Mouse (Mus musculus) retina, postnatal 1 day (tissue): ENCODE results near the gene Cfap65.
A peak's percentile ranks its signal among the peaks of the same experiment; 100 is the strongest.

Experiments used
- DNase-seq: peaks from one replicate; pipeline ENCODE4 v3.0.0-alpha.2; 2012

Gene Cfap65

DNA sequence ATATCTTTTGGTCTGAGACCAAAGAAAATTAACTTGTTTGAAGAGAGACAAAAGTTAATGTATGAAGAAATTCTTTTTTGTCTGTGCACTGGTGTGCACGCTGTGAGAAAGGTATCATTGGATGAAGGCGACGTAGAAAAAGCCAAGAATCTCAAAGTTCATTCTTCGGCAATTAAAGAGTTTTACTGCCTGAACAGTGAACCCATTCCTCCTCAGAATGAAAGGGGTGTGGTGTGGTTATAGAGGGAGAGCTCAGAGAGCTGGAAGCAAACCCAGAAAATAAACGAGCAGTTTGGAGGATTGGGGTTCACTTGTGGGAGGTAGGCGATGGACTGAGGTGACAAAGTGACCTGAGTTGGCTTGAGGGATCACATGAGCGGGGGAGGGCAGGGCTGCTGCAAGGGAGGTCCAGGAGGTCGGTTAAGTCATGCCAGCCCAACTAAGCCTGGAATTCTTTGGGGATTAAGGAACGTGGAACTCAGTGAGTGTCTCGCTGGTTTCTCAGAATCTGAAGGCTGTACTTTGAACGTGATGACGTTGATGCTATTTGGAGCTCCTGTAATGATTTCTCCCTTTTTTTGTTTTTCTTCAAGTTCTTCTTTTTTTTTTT lies 927 bp upstream of the Cfap65 start:
- no peak for DNase-seq

DNA sequence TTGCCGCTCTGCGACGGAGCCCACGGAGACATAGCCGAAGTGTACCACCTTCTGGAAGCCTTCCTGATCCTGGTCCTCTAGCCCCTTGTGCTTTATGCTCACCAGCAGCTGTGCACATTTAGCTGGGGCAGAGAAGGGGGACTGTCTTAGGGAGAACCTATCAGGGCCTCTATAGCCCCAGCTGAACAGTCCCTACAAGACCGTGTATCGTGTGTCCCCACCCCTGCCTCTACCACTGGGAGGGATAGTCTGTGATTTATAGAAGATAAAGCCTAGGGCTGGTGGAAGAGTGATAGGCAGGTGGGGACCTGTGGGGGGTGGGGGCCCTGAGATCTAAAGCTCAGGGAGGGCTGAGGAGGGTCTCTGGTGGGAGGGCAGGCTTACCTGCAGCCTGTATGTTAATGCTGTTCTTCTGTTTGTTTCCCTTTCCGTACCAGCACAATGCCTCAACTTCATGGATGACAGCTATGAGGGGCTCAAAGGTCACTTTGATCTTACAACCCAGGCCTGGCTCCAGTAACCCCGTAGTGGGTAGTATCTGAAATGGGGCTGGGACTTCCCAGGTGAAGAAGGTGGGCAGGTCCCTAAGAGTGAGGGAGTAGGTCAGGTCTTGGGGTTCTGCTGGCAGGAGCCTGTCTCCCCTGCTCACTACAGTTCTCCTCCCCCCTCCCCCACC lies 7.6 kb downstream of the Cfap65 start:
- DNase-seq: no peak

- peak; percentile 62 for DNase-seq
Observed at GRCm38 (mm10) chr1:74926721-74927120, 8.7 kb downstream of the Cfap65 start.

GRCm38 (mm10) chr1:74924464-74924863 lies 10.9 kb downstream of the Cfap65 start:
- no peak for DNase-seq

- no peak for DNase-seq
Observed at GRCm38 (mm10) chr1:74915706-74916105, 19.7 kb downstream of the Cfap65 start.

DNA sequence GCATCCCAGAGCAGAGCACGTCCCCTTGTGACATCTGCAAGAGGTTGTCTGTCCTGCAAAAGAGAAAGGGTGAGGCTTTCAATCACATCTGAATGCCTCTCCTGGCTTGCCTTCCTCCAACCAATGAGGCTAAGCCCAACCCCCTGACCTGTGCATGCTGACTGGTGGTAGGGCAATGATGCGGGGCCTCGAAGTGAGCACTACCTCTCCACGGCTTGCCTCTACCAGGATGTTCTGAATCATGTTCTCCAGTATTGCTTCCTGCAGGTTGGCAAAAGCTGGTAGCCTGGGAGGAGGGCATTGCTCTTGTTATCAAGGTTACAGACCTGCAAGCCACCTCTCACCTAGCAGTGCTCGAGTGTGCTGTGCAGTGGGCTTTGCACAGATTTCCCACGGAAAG lies 33.2 kb downstream of the Cfap65 start:
- no peak for DNase-seq

- peak; percentile 76 for DNase-seq
Observed at GRCm38 (mm10) chr1:74901686-74902085, 33.7 kb downstream of the Cfap65 start.

DNA sequence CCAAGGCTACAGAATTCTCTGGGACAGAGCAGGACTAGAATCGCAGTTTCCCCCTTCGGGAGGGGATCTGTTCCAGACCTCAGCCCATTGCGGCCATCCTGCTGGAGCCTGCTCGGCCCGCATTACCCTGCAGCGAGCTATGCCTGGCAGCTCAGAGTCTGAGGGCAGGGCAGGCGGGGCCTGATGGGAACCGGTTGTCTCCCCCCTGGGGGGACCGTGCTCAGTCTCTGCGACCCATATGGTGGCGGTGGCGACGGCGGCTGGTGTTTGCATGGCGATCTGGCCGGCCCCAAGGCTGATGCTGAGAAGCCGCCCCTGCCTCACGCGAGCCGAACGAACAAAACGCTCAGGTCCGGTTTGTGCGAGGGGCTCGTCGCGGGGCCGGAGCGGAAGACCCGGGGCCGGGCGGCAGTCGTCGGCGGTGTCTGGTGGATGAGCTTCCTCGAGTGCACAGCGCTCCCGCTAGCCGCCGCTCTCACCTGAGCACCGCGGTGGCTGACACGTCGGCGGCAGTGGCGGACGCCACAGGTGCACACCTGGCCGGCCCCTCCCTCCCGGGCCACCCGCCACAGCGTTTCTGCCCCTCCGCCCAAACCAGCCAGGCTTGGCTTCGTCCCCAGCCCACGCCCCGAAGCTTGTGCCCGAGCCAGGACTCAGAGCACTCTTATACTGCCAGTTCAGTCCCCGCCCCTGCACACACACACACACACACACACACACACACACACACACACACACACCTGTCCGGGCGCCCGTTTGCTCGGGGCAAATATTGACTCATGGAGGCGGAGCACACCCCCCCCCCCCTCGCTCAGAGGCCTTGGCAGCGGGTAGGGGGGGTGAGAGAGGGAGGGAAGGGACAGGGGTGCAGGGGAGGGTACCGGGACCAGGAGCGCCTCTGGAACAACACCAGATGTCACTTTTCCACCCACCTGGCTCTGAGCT lies 34.8 kb downstream of the Cfap65 start:
- DNase-seq: peak; percentile 61

DNA sequence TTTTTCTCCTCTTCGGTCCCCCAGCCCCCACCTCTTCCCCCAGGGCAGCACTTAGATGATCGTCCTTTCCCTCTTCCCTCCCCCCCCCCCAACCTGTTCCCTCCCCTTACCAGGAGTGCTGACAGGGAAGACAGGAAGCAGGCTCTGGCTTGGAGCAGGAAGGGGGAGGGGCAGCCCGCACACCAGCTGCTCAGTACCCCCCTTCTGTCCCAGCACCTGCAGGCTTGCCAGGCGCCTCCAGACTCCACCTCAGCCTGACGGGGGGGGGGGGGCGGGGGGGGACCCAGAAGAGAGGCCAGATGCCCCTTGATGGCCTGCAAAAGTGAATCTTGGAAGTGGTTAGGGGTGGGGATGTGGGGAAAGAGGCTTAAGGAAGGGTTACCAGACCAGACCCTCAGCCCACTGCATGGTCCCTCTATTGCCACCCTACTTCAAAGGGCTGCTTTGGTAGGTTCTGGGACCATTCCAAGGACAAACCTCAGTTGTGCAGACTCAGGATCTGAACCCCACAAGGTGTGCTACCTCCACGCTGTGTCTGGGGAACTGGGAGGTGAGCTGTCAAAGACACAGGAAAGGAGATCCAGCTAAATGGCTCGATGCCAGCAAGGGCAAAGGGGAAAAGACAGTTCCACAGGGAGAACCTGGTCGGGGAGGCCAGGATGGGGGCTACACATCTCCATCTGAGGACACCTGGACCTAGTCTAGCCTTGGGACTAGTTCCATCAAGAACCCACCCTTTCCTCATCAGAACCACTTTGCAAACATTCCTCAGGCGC lies 36.6 kb downstream of the Cfap65 start:
- no peak for DNase-seq

DNA sequence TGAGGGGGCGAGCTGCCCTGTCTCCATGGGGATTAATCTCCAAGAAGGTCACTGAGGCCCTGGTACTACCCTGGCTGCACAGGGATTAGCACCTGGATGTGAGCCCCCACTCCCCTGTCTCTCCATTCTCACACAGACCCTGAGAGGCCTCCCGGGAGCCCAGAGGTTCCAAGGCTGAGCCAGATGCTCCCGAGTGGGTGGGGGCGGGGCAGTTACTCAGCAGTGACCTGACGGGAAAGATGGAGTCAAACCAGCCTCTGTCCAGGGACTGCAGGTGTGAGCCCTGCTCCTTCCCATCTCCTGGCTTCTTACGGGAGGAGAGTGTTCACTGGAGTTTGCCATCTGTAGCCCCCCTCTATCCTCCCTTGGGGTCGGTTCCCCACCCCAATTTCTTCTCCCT lies 37.4 kb downstream of the Cfap65 start:
- no peak for DNase-seq

DNA sequence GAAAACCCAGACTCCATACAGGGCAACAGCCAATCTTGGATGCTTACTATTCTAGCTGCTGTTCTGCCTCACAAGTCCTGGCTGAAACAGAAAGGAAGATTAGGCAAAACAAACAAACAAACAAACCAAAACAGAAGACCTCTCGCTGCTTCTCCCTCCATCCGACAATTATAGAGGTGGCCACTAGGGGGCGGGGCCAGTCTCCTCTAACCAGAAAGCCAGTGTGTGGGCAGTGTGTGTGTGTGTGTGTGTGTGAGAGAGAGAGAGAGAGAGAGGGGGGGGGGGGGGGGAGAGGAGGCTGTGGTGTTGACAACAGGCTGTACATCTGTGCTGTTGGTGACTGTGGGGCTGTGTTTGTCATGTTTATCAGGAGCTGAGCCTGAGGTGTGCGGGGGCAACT lies 40.4 kb downstream of the Cfap65 start:
- peak; percentile 86 for DNase-seq

GRCm38 (mm10) chr1:74893134-74893855 lies 42.1 kb downstream of the Cfap65 start, which contains the start of gene Cryba2:
Gene Cryba2, minus strand, starts transcription at chr1:74893143.
- peak; percentile 72 for DNase-seq

GRCm38 (mm10) chr1:74892351-74893133 lies 42.9 kb downstream of the Cfap65 start:
- no peak for DNase-seq

DNA sequence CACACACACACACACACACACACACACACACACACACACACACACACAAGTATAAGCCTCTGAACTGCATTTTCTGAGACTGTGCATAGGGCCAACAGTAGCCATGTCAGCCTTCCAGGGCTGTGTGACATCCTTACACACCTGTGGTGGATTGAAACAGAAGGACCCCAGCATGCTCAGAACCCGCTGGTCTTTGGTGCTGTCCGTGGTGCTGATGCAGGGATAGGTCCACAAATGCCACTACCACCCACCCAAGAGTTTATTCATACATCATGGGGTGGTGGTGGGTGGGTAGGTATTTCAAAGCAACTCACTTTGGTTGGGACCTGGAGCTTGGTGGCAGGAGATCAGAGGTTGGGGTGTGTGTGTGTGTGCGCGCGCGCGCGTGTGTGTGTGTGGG lies 43.9 kb downstream of the Cfap65 start:
- peak; percentile 55 for DNase-seq

DNA sequence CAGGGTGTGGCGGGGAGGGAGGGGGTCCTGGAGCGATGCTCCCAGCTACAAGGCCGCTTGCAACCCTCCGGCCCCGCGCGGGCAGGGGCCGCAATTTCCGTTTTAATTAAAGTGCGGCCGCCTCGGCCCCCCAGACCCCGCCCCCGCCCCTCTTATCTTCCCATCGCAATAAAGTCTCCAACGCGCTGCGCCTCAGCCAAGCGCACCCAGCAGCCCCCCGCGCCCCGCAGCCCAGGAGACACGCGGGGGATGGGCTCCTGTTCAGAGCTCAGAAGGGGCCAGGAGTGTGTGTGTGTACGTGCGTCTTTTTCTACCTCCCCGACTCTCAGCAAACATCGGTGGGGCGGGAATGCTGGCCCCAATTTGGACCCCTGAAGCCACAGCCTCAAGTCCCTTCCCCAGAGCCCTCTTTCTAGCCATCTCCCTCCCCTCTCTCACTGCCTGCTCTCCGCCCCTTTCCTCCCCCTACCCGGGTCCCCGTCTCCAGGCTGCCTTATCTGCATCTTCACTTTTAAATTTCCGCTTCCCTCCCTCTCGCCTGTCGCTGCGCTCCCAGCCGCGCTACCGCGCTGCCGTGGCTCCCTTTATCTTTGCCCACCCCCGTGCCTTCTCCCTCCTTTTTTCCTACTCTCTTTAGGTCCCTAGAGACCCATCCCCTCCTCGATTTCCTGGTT lies 49.9 kb downstream of the Cfap65 start, which contains the start of gene Fev:
Fev (minus strand) TSS at position 51 of the 674 bp plus-strand sequence.
- no peak for DNase-seq

DNA sequence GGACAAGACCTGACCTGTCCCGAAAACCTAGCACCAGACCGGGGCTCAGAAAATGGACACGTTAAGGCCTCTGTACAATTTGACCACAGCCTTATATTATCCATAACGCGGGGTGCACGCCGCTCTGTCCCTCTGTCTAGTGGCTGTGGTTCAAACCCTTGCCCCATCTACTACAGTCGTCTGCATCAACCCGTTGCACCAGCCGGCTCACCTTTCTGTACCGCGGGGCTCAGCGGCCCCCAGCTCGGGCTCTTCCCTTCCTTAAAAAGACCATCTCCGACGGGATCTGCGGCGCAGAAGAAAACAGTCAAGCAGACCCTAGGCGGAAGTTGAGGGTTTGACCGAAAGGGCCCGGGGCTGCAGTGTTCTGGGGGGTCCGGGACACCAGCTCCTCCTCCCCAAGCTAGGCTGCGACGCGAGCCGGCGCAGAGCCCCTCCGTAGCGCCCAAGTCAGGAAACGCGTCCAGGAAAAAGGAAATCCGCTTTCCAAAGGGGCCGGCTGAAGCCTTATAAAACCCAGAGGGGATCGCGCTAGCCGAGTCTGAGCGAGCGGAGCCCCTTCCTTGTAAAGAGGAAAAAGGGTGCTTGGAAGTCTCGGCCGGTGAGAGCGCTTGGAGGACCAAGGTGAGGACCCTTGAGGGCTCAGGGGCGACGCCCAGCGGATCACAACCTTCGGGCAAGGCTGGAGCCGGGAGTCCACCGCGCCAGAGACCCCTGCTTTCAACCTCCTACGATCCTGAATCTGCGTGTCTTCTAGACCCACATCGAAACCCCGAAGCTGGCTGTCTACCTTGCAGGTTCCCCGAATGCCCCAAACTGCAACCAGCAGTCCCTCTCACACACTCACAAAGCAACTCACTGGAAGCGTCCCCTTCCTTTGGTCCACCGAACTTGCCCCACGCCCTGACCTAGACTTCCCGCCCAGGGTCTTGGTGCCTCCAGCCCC lies 50.9 kb downstream of the Cfap65 start:
- DNase-seq: no peak

DNA sequence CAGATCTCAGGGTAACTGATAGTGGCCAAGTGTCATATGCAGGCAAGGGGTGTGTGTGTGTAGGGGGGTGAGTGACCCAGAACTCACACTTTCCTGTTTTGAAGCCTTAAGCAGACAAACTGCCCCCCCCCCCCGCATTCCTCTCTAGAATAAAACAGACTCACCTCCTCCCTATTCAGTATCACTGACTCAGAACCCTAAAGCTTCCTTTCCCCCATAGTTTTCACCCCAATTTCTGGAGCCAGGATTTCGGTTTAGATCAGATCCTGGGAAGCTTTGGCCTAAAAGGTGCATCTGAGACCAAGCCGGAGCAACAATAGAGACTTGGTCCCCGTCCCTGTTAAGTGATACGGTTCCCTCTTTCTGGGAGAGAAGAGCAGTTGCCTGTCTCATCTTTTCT lies 52.0 kb downstream of the Cfap65 start:
- DNase-seq: no peak

GRCm38 (mm10) chr1:74882828-74883227 lies 52.6 kb downstream of the Cfap65 start:
- no peak for DNase-seq

DNA sequence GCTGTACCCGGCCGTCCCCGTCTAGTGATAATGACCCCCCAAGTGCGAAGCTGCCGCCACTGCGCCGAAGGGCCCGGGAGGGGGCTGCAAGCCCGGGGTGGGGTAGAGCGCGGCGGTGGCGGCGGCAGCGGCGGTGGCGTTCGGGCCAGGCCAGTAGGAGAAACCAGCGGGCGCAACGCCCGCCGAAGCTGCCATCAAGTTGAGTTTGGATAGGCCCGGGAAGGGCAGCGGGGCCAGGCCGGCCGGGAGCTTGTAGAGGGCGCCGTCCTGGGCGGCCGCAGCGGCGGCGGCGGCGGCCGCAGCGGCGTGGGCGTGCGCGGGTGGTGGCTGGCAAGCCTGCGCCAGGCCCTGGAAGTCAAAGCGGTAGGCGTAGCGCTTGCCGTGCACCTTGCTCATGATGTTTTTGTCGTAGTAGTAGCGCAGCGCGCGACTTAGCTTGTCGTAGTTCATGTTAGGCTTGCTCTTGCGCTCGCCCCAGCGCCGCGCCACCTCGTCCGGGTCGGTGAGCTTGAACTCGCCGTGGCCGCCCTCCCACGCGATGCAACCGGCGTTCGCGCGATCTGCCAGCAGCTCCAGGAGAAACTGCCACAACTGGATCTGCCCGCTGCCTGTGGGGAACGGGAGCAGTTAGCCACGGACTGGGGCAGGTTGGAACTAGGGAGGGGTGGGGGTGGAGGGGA lies 53.2 kb downstream of the Cfap65 start:
- no peak for DNase-seq
